Mouse (Mus musculus) liver, embryonic 16.5 days (tissue): ENCODE results near the gene Plxnc1. TPM values are rescaled to one million over a fixed set of nuclear protein-coding genes. Genes with fewer than 3 reads are reported as not detected.

ENCODE experiments used
- ATAC-seq: fragments of 200-750 bp; cut with Nextera tagmentation; 2 replicates; pipeline ENCODE4 v1.8.0; 2017; ENCODE audit warnings: low read depth, mild to moderate bottlenecking, moderate number of reproducible peaks, moderate library complexity
- H3K27ac ChIP-seq: fragments of 300-500 bp; sonication (generic); 2 replicates; pipeline ENCODE4 v1.5.1; 2014; ENCODE audit warnings: mild to moderate bottlenecking, low read length
- H3K27me3 ChIP-seq: fragments of 300-500 bp; sonication (generic); 2 replicates; pipeline ENCODE4 v1.6.1; 2014; ENCODE audit warnings: low read depth, low read length, mixed read lengths; ENCODE audit not compliant: control insufficient read depth, insufficient read depth
- H3K36me3 ChIP-seq: fragments of 300-500 bp; sonication (generic); 2 replicates; pipeline ENCODE4 v1.6.1; 2014; ENCODE audit warnings: mild to moderate bottlenecking; ENCODE audit not compliant: control insufficient read depth, insufficient read depth
- H3K4me1 ChIP-seq: fragments of 300-500 bp; sonication (generic); 2 replicates; pipeline ENCODE4 v1.6.1; 2014; ENCODE audit warnings: low read depth, low read length, mixed read lengths; ENCODE audit not compliant: control insufficient read depth
- H3K4me2 ChIP-seq: fragments of 300-500 bp; sonication (generic); 2 replicates; pipeline ENCODE4 v1.6.1; 2014; ENCODE audit warnings: low read depth, low read length, mixed read lengths
- H3K4me3 ChIP-seq: fragments of 300-500 bp; sonication (generic); 2 replicates; pipeline ENCODE4 v1.5.1; 2014; ENCODE audit warnings: low read depth, mild to moderate bottlenecking, low read length
- H3K9ac ChIP-seq: fragments of 300-500 bp; sonication (generic); 2 replicates; pipeline ENCODE4 v1.6.1; 2014; ENCODE audit warnings: low read depth, low read length
- H3K9me3 ChIP-seq: fragments of 300-500 bp; sonication (generic); replicated peaks from 2 replicates; pipeline ENCODE4 v1.6.1; 2016; ENCODE audit warnings: low read length; ENCODE audit not compliant: control insufficient read depth
- WGBS: fragments of 180-500 bp; shearing (Covaris S2); extraction: QIAGEN DNeasy Blood & Tissue Kit; methylation state at CpG from one replicate; pipeline ENCODE4 v1.1.7; 2014; ENCODE audit not compliant: insufficient replicate concordance; 5-methylcytosine and 5-hydroxymethylcytosine counted together
- polyA plus RNA-seq: library from polyadenylated mRNA; unstranded; fragments of >200 nt; fragmentation: Nextera tagmentation; extraction: Ambion mirVana; gene quantifications from 2 replicates; pipeline ENCODE4 v1.2.1, GENCODE M21; 2015

Plxnc1 gene
- polyA plus RNA-seq, 1 experiment from 2014 or later = 1.5 TPM

GRCm38 (mm10) chr10:94919960-94920359 lies 24.7 kb downstream of the Plxnc1 start:
- Histone ChIP-seq H3K9me3 (no peaks in the 10 kb centered on the region), H3K27ac (peak overlapping the region; percentile 84), H3K36me3 (no peaks in the 10 kb centered on the region), H3K4me2 (peak overlapping the region; percentile 67), H3K27me3 (no peaks in the 10 kb centered on the region), H3K4me1 (peaks cover 69% of the 10 kb centered on the region), H3K9ac (peak overlapping the region; percentile 55), H3K4me3 (peak overlapping the region; percentile 51)
- WGBS = 50% methylated on average over 2 of the region's 2 CpGs
- ATAC-seq = peak; percentile 53

GRCm38 (mm10) chr10:94919552-94919951 lies 25.1 kb downstream of the Plxnc1 start:
- H3K4me1 ChIP-seq = peaks cover 65% of the 10 kb centered on the region
- ATAC-seq = peak; percentile 88
- H3K4me2 ChIP-seq = peak overlapping the region; percentile 67
- H3K4me3 ChIP-seq = peak overlapping the region; percentile 51
- H3K27me3 ChIP-seq = no peaks in the 10 kb centered on the region
- H3K36me3 ChIP-seq = no peaks in the 10 kb centered on the region
- 14% methylated on average over 12 of the region's 12 CpGs for WGBS
- peak overlapping the region; percentile 55 for H3K9ac ChIP-seq
- H3K9me3 ChIP-seq = no peaks in the 10 kb centered on the region
- H3K27ac ChIP-seq = peak overlapping the region; percentile 84

- H3K4me2 ChIP-seq = peak overlapping the region; percentile 67
- peak overlapping the region; percentile 55 for H3K9ac ChIP-seq
- no peak for ATAC-seq
- peak overlapping the region; percentile 84 for H3K27ac ChIP-seq
- H3K36me3 ChIP-seq = no peaks in the 10 kb centered on the region
- 53% methylated on average over 7 of the region's 7 CpGs for whole genome bisulfite sequencing
- H3K27me3 ChIP-seq = no peaks in the 10 kb centered on the region
- H3K9me3 ChIP-seq = no peaks in the 10 kb centered on the region
- H3K4me3 ChIP-seq = peak overlapping the region; percentile 51
- H3K4me1 ChIP-seq = peaks cover 66% of the 10 kb centered on the region
Measured at GRCm38 (mm10) chr10:94918618-94919017, 26.0 kb downstream of the Plxnc1 start.

GRCm38 (mm10) chr10:94917990-94918389 lies 26.6 kb downstream of the Plxnc1 start:
- Histone ChIP-seq H3K36me3 (no peaks in the 10 kb centered on the region), H3K9ac (peak overlapping the region; percentile 55; the same call in 1 of the 2 replicates), H3K4me1 (peaks cover 66% of the 10 kb centered on the region), H3K4me2 (peak overlapping the region; percentile 67), H3K27me3 (no peaks in the 10 kb centered on the region), H3K9me3 (no peaks in the 10 kb centered on the region), H3K4me3 (no peak overlapping the region), H3K27ac (peak overlapping the region; percentile 84)
- ATAC-seq = no peak
- WGBS = 31% methylated on average over 2 of the region's 2 CpGs

GRCm38 (mm10) chr10:94917354-94917753 lies 27.3 kb downstream of the Plxnc1 start:
- Histone ChIP-seq H3K4me2 (peak overlapping the region; percentile 67; the same call in 1 of the 2 replicates), H3K9ac (no peak overlapping the region), H3K27ac (peak overlapping the region; percentile 84), H3K9me3 (no peaks in the 10 kb centered on the region), H3K27me3 (no peaks in the 10 kb centered on the region), H3K36me3 (no peaks in the 10 kb centered on the region), H3K4me3 (no peak overlapping the region), H3K4me1 (peaks cover 65% of the 10 kb centered on the region)
- 34% methylated on average over 4 of the region's 4 CpGs for WGBS
- no peak for ATAC-seq

- no peak for ATAC-seq
- Histone ChIP-seq H3K4me3 (no peak overlapping the region), H3K4me1 (peaks cover 72% of the 10 kb centered on the region), H3K27ac (peak overlapping the region; percentile 84), H3K4me2 (no peak overlapping the region), H3K27me3 (no peaks in the 10 kb centered on the region), H3K9me3 (no peaks in the 10 kb centered on the region), H3K36me3 (no peaks in the 10 kb centered on the region), H3K9ac (no peak overlapping the region)
- WGBS = 74% methylated on average over 7 of the region's 7 CpGs
Measured at GRCm38 (mm10) chr10:94916610-94917009, 28.0 kb downstream of the Plxnc1 start.

GRCm38 (mm10) chr10:94915746-94916145 lies 28.9 kb downstream of the Plxnc1 start:
- 69% methylated on average over 6 of the region's 6 CpGs for whole genome bisulfite sequencing
- Histone ChIP-seq H3K4me3 (no peak overlapping the region), H3K27me3 (no peaks in the 10 kb centered on the region), H3K4me1 (peaks cover 76% of the 10 kb centered on the region), H3K27ac (peak overlapping the region; percentile 15; the same call in 1 of the 2 replicates), H3K9ac (no peak overlapping the region), H3K9me3 (no peaks in the 10 kb centered on the region), H3K36me3 (no peaks in the 10 kb centered on the region), H3K4me2 (no peak overlapping the region)
- no peak for ATAC-seq

- H3K4me2 ChIP-seq = no peak overlapping the region
- H3K9me3 ChIP-seq = no peaks in the 10 kb centered on the region
- H3K4me3 ChIP-seq = no peak overlapping the region
- peak overlapping the region; percentile 13; the same call in 1 of the 2 replicates for H3K27ac ChIP-seq
- H3K4me1 ChIP-seq = peaks cover 66% of the 10 kb centered on the region
- 81% methylated on average over 11 of the region's 11 CpGs for WGBS
- H3K27me3 ChIP-seq = no peaks in the 10 kb centered on the region
- no peak for ATAC-seq
- no peak overlapping the region for H3K9ac ChIP-seq
- no peaks in the 10 kb centered on the region for H3K36me3 ChIP-seq
Measured at GRCm38 (mm10) chr10:94914081-94914480, 30.6 kb downstream of the Plxnc1 start.

- Histone ChIP-seq H3K27ac (peak overlapping the region; percentile 91), H3K27me3 (no peaks in the 10 kb centered on the region), H3K4me2 (peak overlapping the region; percentile 49; the same call in 1 of the 2 replicates), H3K4me1 (peaks cover 60% of the 10 kb centered on the region), H3K9ac (peak overlapping the region; percentile 12; the same call in 1 of the 2 replicates), H3K4me3 (no peak overlapping the region), H3K36me3 (no peaks in the 10 kb centered on the region), H3K9me3 (no peaks in the 10 kb centered on the region)
- whole genome bisulfite sequencing = 33% methylated on average over 5 of the region's 5 CpGs
- ATAC-seq = peak; percentile 20
Measured at GRCm38 (mm10) chr10:94913336-94913739, 31.3 kb downstream of the Plxnc1 start.
